Mouse (Mus musculus): ENCODE measurements at regions not wholly inside any gene's neighbourhood (a gene's known extent, or its start where the extent isn't known, plus 50 kb on each side); places are given as distances from the start of the nearest gene placed in this dataset.

DNA sequence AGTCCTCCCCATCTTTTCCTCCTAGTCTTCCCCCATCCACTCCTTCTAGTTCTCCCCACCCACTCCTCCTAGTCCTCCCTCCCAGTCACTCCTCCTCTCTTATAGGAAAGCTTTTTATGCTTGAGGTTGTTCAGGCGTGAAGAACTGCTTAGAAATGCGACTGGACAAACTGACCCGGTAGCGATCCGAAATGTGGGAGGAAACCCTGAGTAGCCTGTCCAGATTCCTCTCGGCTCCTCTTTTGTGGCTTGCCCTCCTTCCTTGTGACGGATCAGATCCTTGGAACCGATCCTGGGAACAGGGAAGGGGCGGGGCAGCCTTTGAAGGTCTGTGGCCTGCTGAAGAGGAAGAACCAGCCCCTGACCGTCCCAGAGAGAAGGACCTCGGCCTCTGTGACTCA lies 74.3 kb upstream of the Btg3 start:
- 72% methylated on average over 11 of the region's 11 CpGs for WGBS
- Histone ChIP-seq H3K4me1 (no peaks in the 10 kb centered on the region), H3K36me3 (replicated peaks) (no peaks in the 10 kb centered on the region), H3K4me3 (no peak overlapping the region), H3K27ac (no peak overlapping the region), H3K27me3 (ENCODE audit: poor library complexity, severe bottlenecking) (no peaks in the 10 kb centered on the region), H3K9me3 (peaks cover 6% of the 10 kb centered on the region; the same call in 1 of the 2 replicates)
- DNase-seq (ENCODE audit: extremely low spot score, low spot score), result no peak

DNA sequence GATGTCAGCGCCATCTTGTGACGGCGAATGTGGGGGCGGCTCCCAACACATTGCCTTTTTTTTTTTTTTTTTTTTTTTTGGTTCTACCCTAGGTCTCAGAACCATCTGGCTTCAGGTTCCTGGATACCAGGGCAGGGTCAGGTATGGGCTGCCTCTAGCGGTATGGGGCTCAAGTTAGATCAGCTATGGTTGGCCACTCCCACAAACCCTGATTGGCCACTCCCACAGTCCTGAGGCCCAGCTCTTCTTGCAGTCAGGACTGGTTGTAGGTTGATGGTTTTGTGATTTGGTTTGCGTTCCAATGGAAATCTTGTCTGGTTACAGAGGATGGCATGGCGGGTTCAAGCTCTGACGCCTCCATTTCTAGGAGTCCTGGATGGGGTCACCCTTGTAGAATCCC lies 72.2 kb upstream of the Btg3 start:
- Histone ChIP-seq H3K4me1 (no peaks in the 10 kb centered on the region), H3K27ac (no peak overlapping the region), H3K27me3 (ENCODE audit: poor library complexity, severe bottlenecking) (no peaks in the 10 kb centered on the region), H3K9me3 (peaks cover 6% of the 10 kb centered on the region; the same call in 1 of the 2 replicates), H3K36me3 (replicated peaks) (no peaks in the 10 kb centered on the region), H3K4me3 (no peak overlapping the region)
- 95% methylated on average over 8 of the region's 8 CpGs for WGBS
- DNase-seq (ENCODE audit: extremely low spot score, low spot score), result no peak

DNA sequence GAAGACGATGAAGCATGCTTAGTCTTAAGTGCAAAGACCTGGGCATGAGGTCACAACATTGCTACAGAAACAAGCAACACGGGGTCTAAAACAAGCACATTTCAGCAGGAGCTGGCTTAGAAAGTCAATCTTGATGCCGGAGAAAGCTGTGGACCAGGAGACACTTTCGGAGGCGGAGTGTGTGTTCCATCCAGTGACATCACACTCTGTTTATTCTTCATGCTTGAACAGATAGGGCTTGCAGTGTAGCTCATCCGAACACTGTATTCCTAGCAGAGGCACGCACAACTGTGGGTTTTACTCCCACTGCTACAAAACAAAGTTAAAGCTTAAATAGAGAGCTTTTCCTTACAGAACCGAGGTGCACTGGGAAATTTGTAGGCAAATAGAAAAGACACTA lies 66.3 kb upstream of the Btg3 start:
- Histone ChIP-seq H3K4me3 (no peak overlapping the region), H3K27ac (no peak overlapping the region), H3K9me3 (no peaks in the 10 kb centered on the region), H3K27me3 (ENCODE audit: poor library complexity, severe bottlenecking) (no peaks in the 10 kb centered on the region), H3K4me1 (peaks cover 5% of the 10 kb centered on the region; the same call in 1 of the 2 replicates), H3K36me3 (replicated peaks) (no peaks in the 10 kb centered on the region)
- DNase-seq (ENCODE audit: extremely low spot score, low spot score), result no peak
- 95% methylated on average over 8 of the region's 8 CpGs for WGBS

DNA sequence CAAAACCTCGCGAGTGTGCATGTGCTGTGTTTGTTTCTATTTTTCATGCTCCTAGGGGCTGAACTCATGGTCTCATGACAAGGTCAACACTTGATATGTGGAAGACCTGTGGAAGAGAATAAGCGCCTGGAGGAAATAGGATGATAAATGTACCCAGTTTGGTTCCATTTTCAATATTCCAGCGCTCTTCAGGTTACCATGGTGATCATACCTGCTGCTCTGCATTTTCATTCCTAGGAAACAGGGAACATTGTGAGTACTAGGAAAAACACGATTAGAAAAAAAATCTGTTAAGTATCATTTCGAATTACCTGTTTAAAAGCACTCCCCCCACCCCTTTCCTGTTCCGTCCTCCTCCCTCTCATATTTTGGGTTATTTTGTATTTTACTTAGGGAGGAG lies 65.8 kb upstream of the Btg3 start:
- no peak for DNase-seq (ENCODE audit: extremely low spot score, low spot score)
- H3K36me3 ChIP-seq (replicated peaks), result no peaks in the 10 kb centered on the region
- H3K9me3 ChIP-seq, result no peaks in the 10 kb centered on the region
- no peak overlapping the region for H3K27ac ChIP-seq
- peaks cover 5% of the 10 kb centered on the region; the same call in 1 of the 2 replicates for H3K4me1 ChIP-seq
- no peaks in the 10 kb centered on the region for H3K27me3 ChIP-seq (ENCODE audit: poor library complexity, severe bottlenecking)
- no peak overlapping the region for H3K4me3 ChIP-seq
- 93% methylated on average over 7 of the region's 7 CpGs for WGBS

DNA sequence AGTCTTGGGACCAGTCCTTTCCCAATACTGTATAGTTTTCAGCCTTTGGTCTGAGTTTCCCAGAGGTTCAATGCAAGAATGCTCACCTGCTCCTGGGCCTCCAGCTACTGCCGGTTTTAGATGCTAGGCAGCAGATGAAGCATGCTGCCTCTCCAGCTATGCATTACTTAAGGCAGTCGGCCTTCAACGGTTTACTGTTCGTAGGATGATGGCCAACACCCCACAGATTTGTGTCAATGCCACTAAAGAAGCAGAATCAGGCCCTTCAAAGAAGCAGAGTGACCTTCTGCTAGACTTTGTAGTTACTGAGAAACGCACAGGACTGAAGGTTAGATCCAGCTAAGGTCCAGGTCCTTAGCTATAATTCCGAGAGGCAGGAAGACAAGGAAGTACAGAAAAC lies 65.0 kb upstream of the Btg3 start:
- H3K9me3 ChIP-seq, result no peaks in the 10 kb centered on the region
- H3K4me1 ChIP-seq, result peaks cover 5% of the 10 kb centered on the region; the same call in 1 of the 2 replicates
- no peaks in the 10 kb centered on the region for H3K27me3 ChIP-seq (ENCODE audit: poor library complexity, severe bottlenecking)
- no peak overlapping the region for H3K4me3 ChIP-seq
- no peaks in the 10 kb centered on the region for H3K36me3 ChIP-seq (replicated peaks)
- no peak for DNase-seq (ENCODE audit: extremely low spot score, low spot score)
- 92% methylated on average over 6 of the region's 6 CpGs for WGBS
- H3K27ac ChIP-seq, result no peak overlapping the region

DNA sequence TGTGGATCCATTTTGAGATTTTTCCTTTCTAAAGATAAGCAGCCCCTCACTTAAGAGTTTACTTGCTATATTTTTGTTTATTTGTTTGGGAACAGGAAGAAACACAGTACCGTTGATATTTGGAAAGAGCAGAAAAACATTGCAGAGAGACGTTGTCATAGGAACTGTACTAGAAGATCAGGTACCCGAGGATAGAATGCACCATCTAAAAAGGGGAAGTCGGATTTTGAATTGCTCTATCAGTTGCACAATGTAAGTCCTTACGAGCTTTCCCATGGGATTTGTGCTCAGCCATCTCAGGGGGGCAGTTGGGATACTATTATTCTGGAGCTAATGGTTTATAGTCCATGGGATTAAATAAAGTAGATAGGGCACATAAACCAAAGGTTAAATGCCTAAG lies 58.7 kb upstream of the Btg3 start:
- DNase-seq (ENCODE audit: extremely low spot score, low spot score), result no peak
- WGBS, result 86% methylated on average over 5 of the region's 5 CpGs
- Histone ChIP-seq H3K36me3 (replicated peaks) (no peaks in the 10 kb centered on the region), H3K27me3 (ENCODE audit: poor library complexity, severe bottlenecking) (no peaks in the 10 kb centered on the region), H3K9me3 (no peaks in the 10 kb centered on the region), H3K27ac (no peak overlapping the region), H3K4me3 (no peak overlapping the region), H3K4me1 (peaks cover 5% of the 10 kb centered on the region; the same call in 1 of the 2 replicates)

DNA sequence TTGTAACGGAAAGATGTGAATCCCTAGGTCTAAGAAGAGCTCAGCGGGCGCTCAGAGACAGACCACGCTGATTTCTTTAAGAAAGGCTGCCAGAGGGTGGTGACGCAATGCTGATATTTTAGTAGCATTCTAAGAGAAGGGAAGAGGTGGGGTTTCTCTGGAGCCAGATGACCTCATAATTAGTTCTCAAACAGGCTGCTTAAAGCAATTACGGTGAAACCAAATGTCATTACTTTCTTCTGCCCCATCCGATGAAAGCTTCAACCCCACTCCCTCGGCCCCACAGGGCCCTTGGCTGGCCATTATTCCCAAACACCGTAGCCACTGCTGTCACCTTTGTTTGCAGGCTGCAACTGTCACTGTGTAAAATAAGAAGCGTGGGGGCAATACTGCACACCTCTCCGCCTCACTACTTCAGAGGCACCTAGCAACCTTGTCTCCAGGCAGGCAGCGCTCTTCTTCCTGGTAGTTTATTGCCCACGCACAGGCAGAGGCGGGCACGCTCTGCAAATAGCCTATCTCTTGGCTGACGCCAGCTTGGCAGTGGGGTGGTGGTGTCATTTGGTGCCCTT lies 50.6 kb upstream of the Btg3 start:
- no peak for DNase-seq (ENCODE audit: extremely low spot score, low spot score)
- H3K27ac ChIP-seq, result peak overlapping the region; percentile 4; the same call in 1 of the 2 replicates

More for the DNA sequence above, 50.6 kb upstream of the Btg3 start:
- peak overlapping the region; percentile 3; the same call in 1 of the 2 replicates for H3K4me3 ChIP-seq
- H3K27me3 ChIP-seq (ENCODE audit: poor library complexity, severe bottlenecking), result no peaks in the 10 kb centered on the region
- WGBS, result 54% methylated on average over 16 of the region's 16 CpGs
- H3K9me3 ChIP-seq, result no peaks in the 10 kb centered on the region
- peaks cover 18% of the 10 kb centered on the region for H3K4me1 ChIP-seq
- no peaks in the 10 kb centered on the region for H3K36me3 ChIP-seq (replicated peaks)
